Mouse (Mus musculus) cerebellum, adult 11-12 months (tissue): ENCODE measurements around the gene Abca7.
A peak's percentile ranks its signal among the peaks of the same experiment; 100 is the strongest.

Source experiments
- DNase-seq: peaks from one replicate; pipeline ENCODE4 v3.0.0; 2022

Abca7 gene

DNA sequence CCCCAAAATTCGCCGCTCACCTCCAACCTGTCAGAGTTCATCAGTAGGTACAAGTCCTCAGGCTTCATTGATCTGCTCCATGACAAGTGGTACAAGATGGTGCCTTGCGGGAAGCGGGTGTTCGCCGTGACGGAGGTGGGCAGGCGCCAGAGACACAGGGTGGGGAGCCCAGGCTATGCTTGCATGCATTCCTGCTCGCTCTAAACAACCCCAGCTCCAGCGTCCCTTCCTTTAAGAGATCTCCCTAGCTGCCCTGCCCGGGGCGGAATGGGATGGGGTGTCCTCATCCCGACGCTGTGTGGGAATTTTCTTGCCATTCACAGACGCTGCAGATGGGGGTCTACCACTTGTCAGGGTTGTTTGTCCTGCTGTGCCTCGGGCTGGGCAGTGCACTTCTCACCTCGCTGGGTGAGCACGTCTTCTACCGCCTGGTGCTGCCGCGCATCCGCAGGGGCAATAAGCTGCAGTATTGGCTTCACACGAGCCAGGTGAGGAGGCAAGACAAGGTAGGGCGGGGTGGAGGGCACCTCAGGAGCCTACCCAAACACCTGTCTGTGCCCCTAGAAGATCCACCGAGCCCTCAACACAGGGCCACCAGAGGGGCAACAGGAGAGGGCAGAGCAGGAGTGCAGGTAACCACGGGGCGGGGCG, 20.1 kb upstream of the Abca7 start:
- DNase-seq: no peak

DNA sequence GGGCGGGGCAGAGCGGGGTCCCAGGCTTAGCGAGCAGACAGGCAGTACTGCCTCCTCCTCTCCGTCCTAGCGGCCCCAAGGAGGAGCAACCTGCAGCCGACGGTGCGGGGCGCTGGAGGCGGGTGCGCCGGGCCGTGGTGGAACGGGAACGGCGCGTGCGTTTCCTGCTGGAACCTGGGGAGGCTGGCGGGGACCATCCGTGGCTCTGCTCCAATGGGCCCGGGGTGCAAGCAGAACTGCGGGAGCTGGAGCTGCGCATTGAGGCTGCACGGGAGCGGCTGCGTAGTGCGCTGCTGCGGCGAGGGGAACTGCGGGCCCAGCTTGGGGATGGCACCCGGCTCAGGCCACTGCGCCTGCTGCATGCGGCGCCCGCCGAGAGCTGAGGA, 19.6 kb upstream of the Abca7 start:
- no peak for DNase-seq

GRCm38 (mm10) chr10:79977324-79977723, 19.0 kb upstream of the Abca7 start:
- DNase-seq: no peak

GRCm38 (mm10) chr10:79978061-79978460, 18.2 kb upstream of the Abca7 start:
- DNase-seq: no peak

DNA sequence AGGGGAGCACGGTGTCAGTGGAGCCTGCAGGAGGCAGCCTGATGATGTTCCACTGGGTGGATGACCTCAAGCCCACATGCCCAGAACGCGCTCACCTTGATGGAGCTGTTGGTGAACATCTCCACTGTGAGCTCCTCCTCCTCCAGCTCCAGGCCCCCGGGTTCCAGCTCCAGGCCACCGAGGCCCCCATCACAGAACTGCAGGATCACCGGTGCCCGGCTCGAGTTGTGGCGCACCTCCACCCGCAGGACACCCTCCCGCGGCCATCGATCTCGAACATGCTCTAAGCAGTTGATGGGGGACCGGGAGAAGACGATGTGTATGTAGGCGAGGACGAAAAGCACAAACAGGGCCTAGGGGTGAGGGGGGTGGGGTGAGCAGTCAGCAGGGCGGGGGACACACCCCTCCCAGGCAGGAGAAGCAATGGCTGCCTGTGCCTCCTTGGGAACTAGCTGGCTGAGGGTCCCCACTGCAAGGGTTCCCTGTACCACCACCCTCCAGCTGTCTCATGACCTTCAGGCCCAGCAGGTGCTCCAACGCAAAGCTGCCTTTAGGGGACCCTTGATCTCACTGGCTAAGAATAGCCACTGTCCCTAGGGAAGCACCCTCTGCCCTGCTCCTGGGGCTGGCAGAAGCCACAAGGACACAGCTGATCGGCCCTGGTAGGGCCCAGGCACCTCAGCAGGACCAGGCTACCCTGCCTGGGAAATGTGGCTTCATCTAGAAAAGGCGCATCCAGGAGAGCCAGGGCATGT, 16.7 kb upstream of the Abca7 start:
- no peak for DNase-seq

GRCm38 (mm10) chr10:79983205-79983604, 13.1 kb upstream of the Abca7 start:
- peak; percentile 78 for DNase-seq

DNA sequence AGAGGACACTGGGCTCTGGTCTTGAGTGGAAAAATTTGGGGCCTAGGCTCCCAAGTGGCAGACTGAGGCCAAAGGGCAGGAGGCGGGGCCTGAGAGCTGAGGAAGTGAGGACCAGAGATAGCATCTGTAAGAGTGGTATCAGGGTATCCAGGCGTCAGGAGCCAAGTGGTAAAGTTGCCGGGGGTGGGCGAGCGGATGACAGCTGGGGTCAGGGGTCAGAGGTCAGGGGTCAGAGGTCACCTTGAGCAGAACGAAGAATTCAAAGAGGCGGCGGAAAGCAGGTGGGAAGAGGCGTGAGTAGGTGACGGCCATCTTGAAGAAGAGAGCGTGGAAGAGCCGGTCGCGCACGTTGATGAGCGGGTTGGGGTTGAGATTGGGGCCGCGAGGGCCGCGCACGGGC, 12.6 kb upstream of the Abca7 start:
- DNase-seq: peak; percentile 89

DNA sequence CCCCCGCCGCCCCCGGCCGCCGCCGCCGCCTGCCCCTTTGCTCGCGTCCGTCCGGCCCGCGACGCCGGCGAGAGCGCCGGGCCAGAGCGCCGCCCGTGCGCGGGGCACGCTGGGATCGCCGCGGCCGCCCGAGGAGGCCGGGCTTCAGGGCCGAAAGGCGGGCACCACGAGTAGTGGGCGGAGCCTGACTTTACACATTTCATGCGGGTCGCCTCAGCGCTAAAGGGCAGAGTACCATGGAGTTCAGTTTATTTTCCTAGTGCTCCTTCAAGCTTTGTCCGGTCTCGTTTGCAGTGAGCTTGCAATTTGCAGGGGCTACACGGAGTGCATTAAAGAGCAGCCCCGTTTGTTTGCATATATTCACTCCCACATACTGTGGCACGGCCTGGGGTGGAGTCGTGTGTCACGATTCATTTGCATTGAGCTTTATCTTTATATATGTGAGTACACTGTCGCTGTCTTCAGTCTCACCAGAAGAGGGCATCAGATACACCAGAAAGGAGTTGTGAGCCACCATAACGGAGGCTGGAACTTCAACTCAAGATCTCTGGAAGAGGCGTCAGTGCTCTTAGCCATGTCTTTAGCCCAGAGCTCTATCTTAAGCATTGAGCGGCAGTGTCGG, 12.0 kb upstream of the Abca7 start, which contains the start of gene Tmem259:
TSS of gene Tmem259 (minus strand) at position 136 of the 622 bp plus-strand sequence.
- peak; percentile 87 for DNase-seq

DNA sequence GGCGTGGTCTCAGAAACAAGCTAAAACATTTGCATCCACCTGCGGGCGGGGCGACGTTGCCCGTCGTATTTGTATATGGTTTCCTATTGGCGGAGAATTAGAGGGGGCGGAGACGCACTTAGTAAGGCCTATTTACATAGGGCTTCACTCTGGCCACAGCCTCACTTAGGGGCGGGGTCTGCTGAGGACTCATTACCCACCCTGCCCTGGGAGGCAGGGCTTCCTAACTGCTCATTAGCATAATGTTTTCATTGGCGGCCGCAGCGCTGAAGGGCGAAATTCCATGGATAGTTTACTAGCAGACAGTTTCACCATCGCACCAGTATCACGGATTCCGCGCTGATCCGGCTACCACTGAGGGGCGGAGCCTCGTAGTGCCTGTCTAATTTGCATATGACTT, 11.4 kb upstream of the Abca7 start:
- DNase-seq: peak; percentile 99

- peak; percentile 86 for DNase-seq
These were observed 10.7 kb upstream of the Abca7 start for GRCm38 (mm10) chr10:79985334-79986231.

DNA sequence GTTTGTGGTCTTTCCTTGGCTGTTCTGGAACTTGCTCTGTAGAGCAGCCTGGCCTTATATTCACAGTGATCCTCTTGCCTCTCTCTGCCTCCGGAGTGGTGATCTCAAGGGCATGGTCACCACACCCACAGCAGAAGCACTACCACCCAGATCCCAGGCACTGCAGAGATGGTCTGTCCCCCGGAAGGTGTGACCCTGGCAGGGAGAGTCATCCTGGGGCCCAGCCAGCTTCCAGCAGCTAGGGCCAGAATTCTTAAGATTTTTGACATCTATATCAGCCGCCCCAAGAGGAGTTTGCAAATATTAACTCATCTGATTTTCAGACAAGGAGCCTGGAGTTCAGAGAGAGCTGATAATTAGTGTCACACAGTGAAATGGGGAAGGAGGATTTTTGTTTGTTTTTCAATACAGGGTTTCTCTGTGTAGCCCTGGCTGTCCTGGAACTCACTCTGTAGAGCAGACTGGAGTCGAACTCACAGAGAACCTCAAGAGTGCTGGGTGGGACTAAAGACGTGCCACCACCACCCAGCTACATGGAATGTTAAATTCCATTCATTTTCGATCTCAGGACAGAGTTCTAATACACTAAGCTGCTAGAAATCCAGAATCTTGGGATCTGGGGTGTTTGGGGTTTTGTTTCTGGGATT, 9.9 kb upstream of the Abca7 start:
- DNase-seq: peak; percentile 73

GRCm38 (mm10) chr10:79986963-79987362, 9.3 kb upstream of the Abca7 start:
- DNase-seq: peak; percentile 85

- no peak for DNase-seq
These were observed 8.4 kb upstream of the Abca7 start for GRCm38 (mm10) chr10:79987771-79988505.

DNA sequence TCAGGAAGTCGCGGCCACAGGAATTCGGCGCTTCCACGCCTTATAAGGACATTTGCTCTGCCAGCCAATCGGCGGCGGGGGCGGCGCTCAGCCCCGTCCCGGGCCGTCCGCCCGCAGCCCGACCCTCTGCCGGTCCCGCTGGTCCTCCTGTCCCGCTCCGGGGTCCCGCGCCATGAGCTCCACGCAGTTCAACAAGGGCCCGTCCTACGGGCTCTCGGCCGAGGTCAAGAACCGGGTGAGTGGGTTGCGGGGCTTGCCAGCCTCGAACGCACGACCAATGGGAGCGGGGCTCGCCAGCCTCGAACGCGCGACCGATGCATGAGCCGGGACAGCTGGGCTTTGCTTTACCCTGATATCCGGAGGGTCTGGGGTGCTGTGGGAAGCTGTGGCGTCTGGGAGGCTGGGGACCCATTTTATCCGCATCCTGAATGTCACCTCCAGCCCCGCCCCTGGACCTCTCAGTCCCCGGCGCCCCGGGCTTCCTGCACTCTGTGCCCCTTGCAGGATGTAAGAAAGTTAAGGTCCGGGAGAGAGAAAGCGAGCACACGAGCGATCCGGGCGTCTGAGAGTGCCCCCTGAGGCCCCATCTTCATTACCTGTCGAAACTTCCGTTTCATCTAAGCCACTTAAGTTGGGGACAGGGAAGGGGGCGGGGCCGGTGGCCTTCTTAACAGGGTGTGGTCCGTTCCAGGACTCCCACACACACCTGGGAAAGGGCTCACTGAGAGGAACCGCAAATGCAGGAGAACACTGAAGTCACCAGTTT, 7.6 kb upstream of the Abca7 start, which contains the start of gene Cnn2:
TSS of gene Cnn2 (plus strand) at position 79 of the 766 bp plus-strand sequence.
- DNase-seq: no peak

- no peak for DNase-seq
These were observed 7.0 kb upstream of the Abca7 start for GRCm38 (mm10) chr10:79989272-79989786.

DNA sequence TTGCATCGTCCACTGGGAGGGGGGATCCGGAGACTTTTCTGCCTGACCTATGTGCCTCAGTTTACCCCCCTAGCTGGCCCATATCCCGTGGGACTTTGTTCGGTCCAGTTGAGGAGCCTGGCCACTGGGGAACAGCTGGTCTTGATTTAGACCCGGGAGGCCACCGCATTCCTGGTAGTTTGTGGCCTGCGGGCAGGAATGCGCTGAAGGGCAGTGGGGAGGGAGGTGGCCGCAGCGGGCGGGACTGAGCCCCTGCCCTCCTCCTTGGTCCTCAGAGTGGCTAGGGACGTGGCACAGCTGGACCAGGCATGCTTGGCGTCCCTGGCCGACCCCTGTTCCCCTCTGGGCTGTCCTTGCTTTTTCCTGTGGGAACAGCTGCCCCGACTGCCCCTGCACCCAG, 6.4 kb upstream of the Abca7 start:
- DNase-seq: no peak

DNA sequence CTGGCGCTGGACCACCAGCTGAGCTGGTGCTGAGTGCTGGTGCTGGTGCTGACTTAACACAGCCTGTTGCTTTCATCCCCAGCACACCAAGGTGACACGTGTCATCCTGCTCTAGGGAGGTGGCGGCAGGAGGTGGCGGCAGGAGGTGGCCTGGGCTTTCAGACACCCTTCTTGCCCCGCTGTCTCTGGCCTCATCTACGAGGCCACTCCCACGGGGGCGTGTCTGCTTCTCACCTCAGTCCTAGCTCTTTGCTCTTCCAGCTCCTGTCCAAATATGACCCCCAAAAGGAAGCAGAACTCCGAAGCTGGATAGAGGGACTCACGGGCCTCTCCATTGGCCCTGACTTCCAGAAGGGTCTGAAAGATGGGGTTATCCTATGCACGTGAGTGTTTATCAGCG, 5.2 kb upstream of the Abca7 start:
- no peak for DNase-seq

GRCm38 (mm10) chr10:79991548-79991947, 4.7 kb upstream of the Abca7 start:
- DNase-seq: no peak

DNA sequence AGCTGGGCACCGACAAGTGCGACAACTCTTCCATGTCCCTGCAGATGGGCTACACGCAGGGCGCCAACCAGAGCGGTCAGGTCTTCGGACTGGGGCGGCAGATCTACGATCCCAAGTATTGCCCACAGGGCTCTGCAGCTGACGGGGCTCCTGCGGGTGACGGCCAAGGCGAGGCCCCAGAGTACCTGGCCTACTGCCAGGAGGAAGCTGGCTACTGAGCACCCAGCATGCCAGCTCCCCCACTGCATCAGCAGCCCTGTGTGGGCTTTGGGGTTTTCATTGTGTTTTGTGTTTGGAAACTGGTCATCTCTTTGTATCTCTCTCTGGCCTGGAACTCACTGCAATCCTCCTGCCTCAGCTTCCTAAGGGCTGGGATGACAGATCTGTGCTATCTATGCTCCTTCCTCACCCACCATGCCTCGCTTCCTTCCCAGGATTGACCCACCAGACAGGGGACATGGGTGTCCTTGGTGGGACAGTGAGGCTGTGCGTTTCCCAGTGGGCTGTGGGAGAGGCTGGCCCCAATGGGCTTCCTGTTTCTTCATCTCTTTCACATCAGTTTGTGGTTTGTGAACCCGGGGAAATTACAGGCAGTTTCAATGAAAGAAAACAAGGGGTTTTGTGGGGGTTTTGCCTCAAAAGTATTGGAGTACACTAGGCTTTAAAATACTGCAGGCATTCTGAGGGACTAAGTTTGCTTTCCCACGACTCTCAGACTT, 1.7 kb upstream of the Abca7 start:
- peak; percentile 51 for DNase-seq

- DNase-seq: peak; percentile 30
These were observed 658 bp upstream of the Abca7 start for GRCm38 (mm10) chr10:79995636-79996035.
